Mouse (Mus musculus) G1E (cell line): ENCODE results near the gene Adamts8.

Experiments used
- CTCF ChIP-seq: IDR thresholded peaks from 2 replicates; pipeline ENCODE4 v1.5.1; 2012; ENCODE audit warnings: low read depth, low read length, inconsistent platforms, mixed read lengths
- GATA1 ChIP-seq: IDR thresholded peaks from 2 replicates; pipeline ENCODE4 v1.6.1; 2012; ENCODE audit warnings: borderline replicate concordance, low read length, inconsistent platforms, mixed read lengths
- POLR2AphosphoS5 ChIP-seq: IDR thresholded peaks from 2 replicates; pipeline ENCODE4 v1.6.1; 2012; ENCODE audit warnings: low read depth, low read length, inconsistent platforms; ENCODE audit not compliant: insufficient replicate concordance
- TAL1 ChIP-seq: conservative IDR thresholded peaks from 2 replicates; pipeline ENCODE4 v1.6.1; 2012; ENCODE audit warnings: low read depth, low read length, inconsistent platforms, mixed read lengths

DNA sequence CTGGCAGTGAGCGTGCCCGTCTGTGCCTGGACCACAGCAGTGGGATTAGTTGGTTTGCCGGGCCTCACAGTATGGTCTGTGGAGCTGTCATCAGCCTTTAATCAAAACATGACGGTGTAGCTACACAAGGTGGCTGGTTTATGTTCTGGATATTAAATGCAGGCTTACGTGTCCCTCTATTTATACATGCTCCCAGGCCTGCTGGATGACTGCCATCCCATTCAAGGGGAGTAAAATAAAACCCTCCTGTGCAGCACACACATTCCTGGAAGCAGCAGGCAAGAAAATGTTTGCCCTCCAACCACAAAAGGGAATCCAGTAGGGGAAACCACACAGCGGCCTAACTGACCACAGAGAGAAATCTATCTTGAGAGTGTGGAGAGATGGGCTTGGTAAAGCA is 43.4 kb downstream of the Adamts8 start:
- TF ChIP-seq CTCF (no peak), GATA1 (no peak), TAL1 (no peak), POLR2AphosphoS5 (no peak)
